ENCODE assay signal across 16 mouse cellular contexts in the genomic region with DNA sequence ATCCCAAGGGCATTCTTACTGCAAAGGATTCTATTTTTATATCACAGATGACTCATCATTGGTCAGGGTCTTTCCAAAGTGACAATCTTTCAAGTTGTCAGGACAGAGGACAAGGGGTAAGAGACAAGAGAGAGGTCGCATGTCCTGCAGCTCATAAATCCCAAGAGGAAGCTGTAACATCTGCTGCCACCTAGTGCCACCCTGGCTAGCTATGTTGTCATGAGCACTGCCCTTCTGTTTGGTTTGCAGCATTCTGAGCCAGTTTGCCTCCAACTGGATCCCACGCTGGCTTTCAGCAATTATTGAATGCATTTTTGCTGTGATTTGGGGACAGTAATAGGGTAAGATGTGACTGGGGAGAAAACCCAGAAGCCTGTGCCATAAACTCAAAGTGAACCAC.
DNase-seq lines count a peak whose midpoint lies in the region; ATAC-seq and TF ChIP-seq lines count a peak whose summit lies in the region.
"Had no signal": no experiment of that assay in that cellular context is flagged by ENCODE, and none has a peak within 500 bp of the region (broad histone marks: within the 10 kb centered on the region; RNA-seq: fewer than 3 reads in every experiment).

No protein-coding gene starts in this region.

- no peak overlapping the region for H3K9ac ChIP-seq in heart, postnatal 0 days (replicated peaks; ENCODE audit: low read depth, low read length)
- H3K9ac ChIP-seq: forebrain, embryonic 12.5 days; limb, embryonic 12.5 days; lung, embryonic 15.5 days; neural tube, embryonic 12.5 days had no signal

- H3K79me2 ChIP-seq in C2C12 (ENCODE audit: control insufficient read depth, insufficient read depth): no peaks in the 10 kb centered on the region

- H3K9me3 ChIP-seq in heart, postnatal 0 days (replicated peaks; ENCODE audit: control insufficient read depth, low read length): no peaks in the 10 kb centered on the region
- H3K9me3 ChIP-seq: forebrain, embryonic 12.5 days; limb, embryonic 12.5 days; lung, embryonic 15.5 days; neural tube, embryonic 12.5 days had no signal

- no peak overlapping the region for H3K27ac ChIP-seq in heart, postnatal 0 days (ENCODE audit: low read depth)
- H3K27ac ChIP-seq: forebrain, embryonic 12.5 days; limb, embryonic 12.5 days; lung, embryonic 15.5 days; neural tube, embryonic 12.5 days had no signal

- no peaks in the 10 kb centered on the region for H3K4me1 ChIP-seq in heart, postnatal 0 days (ENCODE audit: control insufficient read depth, insufficient read depth)
- H3K4me1 ChIP-seq: forebrain, embryonic 12.5 days; lung, embryonic 15.5 days had no signal

- H3K79me3 ChIP-seq in C2C12 (ENCODE audit: low read depth): no peaks in the 10 kb centered on the region

- H3ac ChIP-seq in C2C12 (ENCODE audit: control insufficient read depth, insufficient read length, low read depth): no peak overlapping the region

- WGBS in heart, postnatal 0 days: 25% methylated on average over 2 of the region's 2 CpGs

- DNase-seq in heart, postnatal 0 days (ENCODE audit: low spot score): peak; percentile 52
- no peak for DNase-seq in heart, adult 9 months (ENCODE audit: low spot score in 2 of 2)
- DNase-seq in layer of hippocampus, adult 11-12 months (ENCODE audit: low spot score): peak; percentile 33
- DNase-seq in layer of hippocampus, adult 9-10 months (ENCODE audit: low spot score): no peak
- DNase-seq in adrenal gland, postnatal 10 days: peak; percentile 55
- DNase-seq in right cerebral cortex, adult 18-20 months: no peak
- no peak for DNase-seq in embryo, embryonic 11 days
- DNase-seq: cerebellum, adult 2 months; gastrocnemius, postnatal 25 days; midbrain, embryonic 14.5 days; thymus, postnatal 14 days had no signal

- ATAC-seq in heart, postnatal 0 days (ENCODE audit: insufficient read depth, low read depth): peak; percentile 55; the same call in 1 of the 2 replicates

- H3K4me3 ChIP-seq in heart, postnatal 0 days (ENCODE audit: low read depth, low read length): no peak overlapping the region
- H3K4me3 ChIP-seq in C2C12 (ENCODE audit: insufficient read depth, poor library complexity, severe bottlenecking): no peak overlapping the region
- H3K4me3 ChIP-seq: forebrain, embryonic 12.5 days; limb, embryonic 12.5 days; lung, embryonic 15.5 days; neural tube, embryonic 12.5 days had no signal

- peaks cover 37% of the 10 kb centered on the region; the same call in 1 of the 2 replicates for H3K27me3 ChIP-seq in heart, postnatal 0 days (ENCODE audit: control insufficient read depth, insufficient read depth, low read length)
- H3K27me3 ChIP-seq in C2C12 (ENCODE audit: control insufficient read depth, insufficient read depth, insufficient read length): no peaks in the 10 kb centered on the region
- H3K27me3 ChIP-seq: forebrain, embryonic 12.5 days; lung, embryonic 15.5 days; neural tube, embryonic 12.5 days had no signal

- H3K36me3 ChIP-seq in heart, postnatal 0 days (replicated peaks; ENCODE audit: control insufficient read depth, insufficient read depth, low read length): no peaks in the 10 kb centered on the region
- no peaks in the 10 kb centered on the region for H3K36me3 ChIP-seq in C2C12 (ENCODE audit: control insufficient read depth, insufficient read depth)
- H3K36me3 ChIP-seq: forebrain, embryonic 12.5 days; limb, embryonic 12.5 days; lung, embryonic 15.5 days; neural tube, embryonic 12.5 days had no signal

- no peak overlapping the region for H3K4me2 ChIP-seq in heart, postnatal 0 days (ENCODE audit: low read depth, low read length)
- H3K4me2 ChIP-seq: forebrain, embryonic 12.5 days; limb, embryonic 12.5 days; lung, embryonic 15.5 days; neural tube, embryonic 12.5 days had no signal

- peak; percentile 73 for TF ChIP-seq CTCF in heart, postnatal 0 days (IDR thresholded peaks at IDR 0.05; ENCODE audit: low read depth)
- peak; percentile 39 for TF ChIP-seq CTCF in C2C12 (IDR thresholded peaks at IDR 0.05; ENCODE audit: control insufficient read depth, insufficient read depth, insufficient read length)

- no peak for TF ChIP-seq EP300 in heart, postnatal 0 days (IDR thresholded peaks at IDR 0.05; ENCODE audit: low read depth)

TF ChIP-seq in C2C12, 6 proteins besides CTCF, POLR2A, EP300 and RAD21:
- TF ChIP-seq MYOG (IDR thresholded peaks at IDR 0.05; ENCODE audit: control insufficient read depth, extremely low read depth, insufficient read length) (no peak), CEBPB (IDR thresholded peaks at IDR 0.05; ENCODE audit: low read depth) (no peak), MYOD1 (IDR thresholded peaks at IDR 0.05; ENCODE audit: control insufficient read depth, insufficient read length, low read depth) (no peak), USF1 (IDR thresholded peaks at IDR 0.05; ENCODE audit: low read depth) (no peak), FOSL1 (IDR thresholded peaks at IDR 0.05; ENCODE audit: insufficient read depth, low read length, poor library complexity, severe bottlenecking) (no peak), MAX (IDR thresholded peaks at IDR 0.05) (no peak)

Comparison
In these comparisons a context has a peak if more than half of its experiments do, and no peak if none do; other contexts are left out.
1. DNase-seq: peak in heart, postnatal 0 days (single experiment), layer of hippocampus, adult 11-12 months (single experiment) and adrenal gland, postnatal 10 days (single experiment); none in heart, adult 9 months (0 of 2), layer of hippocampus, adult 9-10 months (single experiment), right cerebral cortex, adult 18-20 months (single experiment) and embryo, embryonic 11 days (single experiment).